14 mouse cellular contexts compared by ENCODE assay signal in the genomic region with DNA sequence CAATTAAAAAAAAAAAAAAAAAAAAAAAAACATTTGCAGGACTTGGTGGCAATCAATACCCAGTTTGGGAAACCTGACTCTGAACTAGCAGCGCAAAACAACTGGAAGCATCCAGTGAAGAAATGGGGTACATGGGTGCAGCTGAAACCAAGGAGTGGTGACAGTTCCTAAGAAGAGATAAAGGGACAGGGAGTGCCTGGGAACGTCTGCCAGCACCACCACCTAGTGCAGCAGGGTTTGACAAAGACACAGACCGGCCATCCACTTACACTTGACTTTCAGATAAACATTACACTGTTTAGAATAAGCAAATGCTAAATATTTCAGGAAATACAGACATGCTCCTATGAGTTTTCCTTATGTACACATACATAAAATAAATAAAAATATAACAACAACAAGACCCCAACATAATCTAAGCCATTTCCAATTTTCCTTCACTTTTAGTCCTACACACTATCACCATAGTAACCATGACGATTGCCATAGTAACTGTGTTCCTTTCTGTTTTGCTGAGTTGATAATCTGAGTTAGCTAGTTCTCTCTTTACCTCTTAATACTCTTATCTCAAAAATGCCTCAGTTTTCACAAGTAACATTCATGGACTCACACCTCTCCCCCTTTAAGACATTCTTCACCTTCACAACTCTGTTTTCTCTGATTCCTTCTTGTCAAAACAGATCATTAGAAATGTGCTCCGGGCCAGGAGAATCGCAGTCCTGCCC.
DNase-seq lines count a peak whose midpoint lies in the region; ATAC-seq and TF ChIP-seq lines count a peak whose summit lies in the region.
"Had no signal": no experiment of that assay in that cellular context is flagged by ENCODE, and none has a peak within 500 bp of the region (broad histone marks: within the 10 kb centered on the region; RNA-seq: fewer than 3 reads in every experiment).

No protein-coding gene starts in this region.

- H3K36me3 ChIP-seq in embryonic facial prominence, embryonic 13.5 days, result no peaks in the 10 kb centered on the region
- no peaks in the 10 kb centered on the region for H3K36me3 ChIP-seq in embryonic facial prominence, embryonic 10.5 days (replicated peaks)
- H3K36me3 ChIP-seq in liver, embryonic 12.5 days, result no peaks in the 10 kb centered on the region
- no peaks in the 10 kb centered on the region for H3K36me3 ChIP-seq in liver, postnatal 0 days (replicated peaks; ENCODE audit: insufficient read depth, low read length)
- no peaks in the 10 kb centered on the region for H3K36me3 ChIP-seq in forebrain, postnatal 0 days (ENCODE audit: insufficient read depth)
- H3K36me3 ChIP-seq in midbrain, embryonic 16.5 days (ENCODE audit: control insufficient read depth, insufficient read depth, low read length), result no peaks in the 10 kb centered on the region
- H3K36me3 ChIP-seq in limb, embryonic 10.5 days, result no peaks in the 10 kb centered on the region

- peak overlapping the region; percentile 2; the same call in 1 of the 2 replicates for H3K27ac ChIP-seq in embryonic facial prominence, embryonic 13.5 days
- no peak overlapping the region; the same call in 1 of the 2 replicates for H3K27ac ChIP-seq in embryonic facial prominence, embryonic 10.5 days (replicated peaks)
- peak overlapping the region; percentile 57; the same call in 1 of the 2 replicates for H3K27ac ChIP-seq in liver, embryonic 12.5 days
- H3K27ac ChIP-seq in liver, postnatal 0 days (ENCODE audit: low read depth), result no peak overlapping the region
- H3K27ac ChIP-seq in forebrain, postnatal 0 days (ENCODE audit: low read depth, low read length), result peak overlapping the region; percentile 67
- peak overlapping the region; percentile 82 for H3K27ac ChIP-seq in midbrain, embryonic 16.5 days (ENCODE audit: low read length)
- H3K27ac ChIP-seq in limb, embryonic 10.5 days, result no peak overlapping the region; the same call in 1 of the 2 replicates

- H3K9me3 ChIP-seq in embryonic facial prominence, embryonic 13.5 days, result no peaks in the 10 kb centered on the region
- no peaks in the 10 kb centered on the region for H3K9me3 ChIP-seq in embryonic facial prominence, embryonic 10.5 days
- H3K9me3 ChIP-seq in liver, embryonic 12.5 days (replicated peaks), result no peaks in the 10 kb centered on the region
- H3K9me3 ChIP-seq in liver, postnatal 0 days (ENCODE audit: low read length), result no peaks in the 10 kb centered on the region
- H3K9me3 ChIP-seq in forebrain, postnatal 0 days (ENCODE audit: low read length), result no peaks in the 10 kb centered on the region
- H3K9me3 ChIP-seq in midbrain, embryonic 16.5 days (replicated peaks; ENCODE audit: control insufficient read depth, low read length, poor library complexity, severe bottlenecking), result no peaks in the 10 kb centered on the region
- H3K9me3 ChIP-seq in limb, embryonic 10.5 days (replicated peaks), result no peaks in the 10 kb centered on the region

- H3K4me1 ChIP-seq in embryonic facial prominence, embryonic 13.5 days, result peaks cover 78% of the 10 kb centered on the region
- H3K4me1 ChIP-seq in embryonic facial prominence, embryonic 10.5 days, result peaks cover 64% of the 10 kb centered on the region
- peaks cover 73% of the 10 kb centered on the region for H3K4me1 ChIP-seq in liver, embryonic 12.5 days
- H3K4me1 ChIP-seq in liver, postnatal 0 days (ENCODE audit: insufficient read depth), result peaks cover 14% of the 10 kb centered on the region
- peaks cover 26% of the 10 kb centered on the region for H3K4me1 ChIP-seq in forebrain, postnatal 0 days (ENCODE audit: insufficient read depth)
- peaks cover 33% of the 10 kb centered on the region for H3K4me1 ChIP-seq in midbrain, embryonic 16.5 days (ENCODE audit: control insufficient read depth, insufficient read depth, low read length)
- peaks cover 59% of the 10 kb centered on the region for H3K4me1 ChIP-seq in limb, embryonic 10.5 days

- 73% methylated on average over 6 of the region's 6 CpGs for WGBS in embryonic facial prominence, embryonic 13.5 days
- WGBS in embryonic facial prominence, embryonic 10.5 days, result 79% methylated on average over 6 of the region's 6 CpGs
- 59% methylated on average over 6 of the region's 6 CpGs for whole genome bisulfite sequencing in liver, embryonic 12.5 days (ENCODE audit: insufficient replicate concordance)
- WGBS in liver, postnatal 0 days (ENCODE audit: insufficient replicate concordance), result 62% methylated on average over 6 of the region's 6 CpGs
- WGBS in forebrain, postnatal 0 days, result 46% methylated on average over 6 of the region's 6 CpGs
- WGBS in midbrain, embryonic 16.5 days, result 56% methylated on average over 6 of the region's 6 CpGs
- WGBS in limb, embryonic 10.5 days, result 82% methylated on average over 6 of the region's 6 CpGs

- no peaks in the 10 kb centered on the region for H3K27me3 ChIP-seq in embryonic facial prominence, embryonic 13.5 days
- H3K27me3 ChIP-seq in embryonic facial prominence, embryonic 10.5 days (replicated peaks; ENCODE audit: low read depth, poor library complexity, severe bottlenecking), result no peaks in the 10 kb centered on the region
- peaks cover 4% of the 10 kb centered on the region; the same call in 1 of the 2 replicates for H3K27me3 ChIP-seq in liver, embryonic 12.5 days (replicated peaks)
- no peaks in the 10 kb centered on the region for H3K27me3 ChIP-seq in liver, postnatal 0 days (ENCODE audit: insufficient read depth, low read length)
- no peaks in the 10 kb centered on the region for H3K27me3 ChIP-seq in forebrain, postnatal 0 days (ENCODE audit: insufficient read depth, low read length)
- H3K27me3 ChIP-seq in midbrain, embryonic 16.5 days (ENCODE audit: control insufficient read depth, insufficient read depth, low read depth, low read length), result no peaks in the 10 kb centered on the region
- no peaks in the 10 kb centered on the region for H3K27me3 ChIP-seq in limb, embryonic 10.5 days (ENCODE audit: low read depth, poor library complexity, severe bottlenecking)

- TF ChIP-seq EP300 in liver, postnatal 0 days (IDR thresholded peaks at IDR 0.05; ENCODE audit: low read depth), result no peak

- no peak for TF ChIP-seq CTCF in liver, postnatal 0 days (IDR thresholded peaks at IDR 0.05; ENCODE audit: low read depth)
- TF ChIP-seq CTCF in forebrain, postnatal 0 days (IDR thresholded peaks at IDR 0.05; ENCODE audit: low read depth), result no peak

- ATAC-seq in embryonic facial prominence, embryonic 13.5 days (ENCODE audit: insufficient number of reproducible peaks, insufficient read depth, low FRiP score, low TSS enrichment, low read depth), result no peak
- peak; percentile 50 for ATAC-seq in liver, embryonic 12.5 days
- ATAC-seq in liver, postnatal 0 days, result no peak
- ATAC-seq in forebrain, postnatal 0 days, result peak; percentile 82
- ATAC-seq in midbrain, embryonic 16.5 days, result peak; percentile 58; the same call in 1 of the 2 replicates

- 0 out of 2 replicates have a peak overlapping the region, but pooled peaks have one; percentile 0 for H3K4me2 ChIP-seq in embryonic facial prominence, embryonic 13.5 days
- no peak overlapping the region for H3K4me2 ChIP-seq in liver, embryonic 12.5 days
- no peak overlapping the region for H3K4me2 ChIP-seq in liver, postnatal 0 days (ENCODE audit: low read depth, low read length)
- no peak overlapping the region for H3K4me2 ChIP-seq in forebrain, postnatal 0 days (ENCODE audit: low read depth)
- H3K4me2 ChIP-seq in midbrain, embryonic 16.5 days (ENCODE audit: low read length), result no peak overlapping the region

- no peak overlapping the region for H3K4me3 ChIP-seq in embryonic facial prominence, embryonic 13.5 days
- H3K4me3 ChIP-seq in embryonic facial prominence, embryonic 10.5 days, result no peak overlapping the region
- H3K4me3 ChIP-seq in liver, embryonic 12.5 days, result no peak overlapping the region
- H3K4me3 ChIP-seq in liver, postnatal 0 days (ENCODE audit: low read depth, low read length), result no peak overlapping the region
- H3K4me3 ChIP-seq in forebrain, postnatal 0 days (ENCODE audit: low read depth, low read length), result no peak overlapping the region
- no peak overlapping the region for H3K4me3 ChIP-seq in midbrain, embryonic 16.5 days (ENCODE audit: low read depth, low read length)
- H3K4me3 ChIP-seq in limb, embryonic 10.5 days, result no peak overlapping the region
- H3K4me3 ChIP-seq: myocyte had no signal

- DNase-seq in embryonic facial prominence, embryonic 10.5 days (ENCODE audit: low spot score), result no peak
- DNase-seq in liver, postnatal 0 days, result no peak
- peak; percentile 72 for DNase-seq in forebrain, postnatal 0 days
- no peak for DNase-seq in adrenal gland, adult (ENCODE audit: inconsistent age in 2 of 2, low spot score in 1 of 2)
- no peak for DNase-seq in limb, embryonic 10.5 days (ENCODE audit: low spot score)
- DNase-seq: cerebellum, postnatal 14 days; gastrocnemius, postnatal 25 days; kidney, adult 2 months; lung, postnatal 14 days; thymus, adult 18-20 months had no signal

- no peak overlapping the region for H3K9ac ChIP-seq in embryonic facial prominence, embryonic 13.5 days
- H3K9ac ChIP-seq in liver, embryonic 12.5 days, result 0 out of 2 replicates have a peak overlapping the region, but pooled peaks have one; percentile 0
- no peak overlapping the region for H3K9ac ChIP-seq in liver, postnatal 0 days (replicated peaks)
- H3K9ac ChIP-seq in forebrain, postnatal 0 days, result no peak overlapping the region
- H3K9ac ChIP-seq in midbrain, embryonic 16.5 days (ENCODE audit: low read depth, low read length), result no peak overlapping the region

Comparison
In these comparisons a context has a peak if more than half of its experiments do, and no peak if none do; other contexts are left out.
1. ATAC-seq: peak in liver, embryonic 12.5 days (single experiment), forebrain, postnatal 0 days (single experiment) and midbrain, embryonic 16.5 days (single experiment); none in embryonic facial prominence, embryonic 13.5 days (single experiment) and liver, postnatal 0 days (single experiment).
2. H3K27ac ChIP-seq: peak in embryonic facial prominence, embryonic 13.5 days (single experiment), liver, embryonic 12.5 days (single experiment), forebrain, postnatal 0 days (single experiment) and midbrain, embryonic 16.5 days (single experiment); none in embryonic facial prominence, embryonic 10.5 days (single experiment), liver, postnatal 0 days (single experiment) and limb, embryonic 10.5 days (single experiment).